Mouse (Mus musculus) lung, embryonic 16.5 days (tissue): ENCODE data around the gene Hspbp1. TPM values are rescaled to one million over a fixed set of nuclear protein-coding genes. Genes with fewer than 3 reads are reported as not detected.
A peak's percentile ranks its signal among the peaks of the same experiment; 100 is the strongest.

Experiments used
- ATAC-seq: fragments of 200-750 bp; cut with Nextera tagmentation; 2 replicates; pipeline ENCODE4 v1.8.0; 2017; ENCODE audit warnings: low read depth, mild to moderate bottlenecking, moderate library complexity
- H3K27ac ChIP-seq: fragments of 300-500 bp; sonication (generic); 2 replicates; pipeline ENCODE4 v1.5.1; 2014; ENCODE audit warnings: mild to moderate bottlenecking, control low read depth, low read length
- H3K27me3 ChIP-seq: fragments of 300-500 bp; sonication (generic); 2 replicates; pipeline ENCODE4 v1.6.1; 2014; ENCODE audit warnings: low read depth, low read length, mixed read lengths; ENCODE audit not compliant: control insufficient read depth, insufficient read depth
- H3K36me3 ChIP-seq: fragments of 300-500 bp; sonication (generic); 2 replicates; pipeline ENCODE4 v1.6.1; 2014; ENCODE audit warnings: low read length; ENCODE audit not compliant: control insufficient read depth, insufficient read depth
- H3K4me1 ChIP-seq: fragments of 300-500 bp; sonication (generic); replicated peaks from 2 replicates; pipeline ENCODE4 v1.6.1; 2014; ENCODE audit warnings: low read length, mixed read lengths; ENCODE audit not compliant: control insufficient read depth, insufficient read depth
- H3K4me2 ChIP-seq: fragments of 300-500 bp; sonication (generic); 2 replicates; pipeline ENCODE4 v1.6.1; 2014; ENCODE audit warnings: low read depth, low read length, control low read depth
- H3K4me3 ChIP-seq: fragments of 300-500 bp; sonication (generic); 2 replicates; pipeline ENCODE4 v1.5.1; 2014; ENCODE audit warnings: mild to moderate bottlenecking, low read length, control low read depth
- H3K9ac ChIP-seq: fragments of 300-500 bp; sonication (generic); 2 replicates; pipeline ENCODE4 v1.6.1; 2014; ENCODE audit warnings: low read length, control low read depth
- H3K9me3 ChIP-seq: fragments of 300-500 bp; sonication (generic); 2 replicates; pipeline ENCODE4 v1.6.1; 2016; ENCODE audit warnings: low read length; ENCODE audit not compliant: control insufficient read depth
- WGBS: fragments of 180-500 bp; shearing (Covaris S2); extraction: QIAGEN DNeasy Blood & Tissue Kit; methylation state at CpG from one replicate; pipeline ENCODE4 v1.1.7; 2014; 5-methylcytosine and 5-hydroxymethylcytosine counted together
- polyA plus RNA-seq: library from polyadenylated mRNA; unstranded; fragments of >200 nt; fragmentation: Nextera tagmentation; extraction: Ambion mirVana; gene quantifications from 2 replicates; pipeline ENCODE4 v1.2.1, GENCODE M21; 2015

The Hspbp1 gene
- polyA plus RNA-seq, 1 experiment from 2014 or later = 90.9 TPM

DNA sequence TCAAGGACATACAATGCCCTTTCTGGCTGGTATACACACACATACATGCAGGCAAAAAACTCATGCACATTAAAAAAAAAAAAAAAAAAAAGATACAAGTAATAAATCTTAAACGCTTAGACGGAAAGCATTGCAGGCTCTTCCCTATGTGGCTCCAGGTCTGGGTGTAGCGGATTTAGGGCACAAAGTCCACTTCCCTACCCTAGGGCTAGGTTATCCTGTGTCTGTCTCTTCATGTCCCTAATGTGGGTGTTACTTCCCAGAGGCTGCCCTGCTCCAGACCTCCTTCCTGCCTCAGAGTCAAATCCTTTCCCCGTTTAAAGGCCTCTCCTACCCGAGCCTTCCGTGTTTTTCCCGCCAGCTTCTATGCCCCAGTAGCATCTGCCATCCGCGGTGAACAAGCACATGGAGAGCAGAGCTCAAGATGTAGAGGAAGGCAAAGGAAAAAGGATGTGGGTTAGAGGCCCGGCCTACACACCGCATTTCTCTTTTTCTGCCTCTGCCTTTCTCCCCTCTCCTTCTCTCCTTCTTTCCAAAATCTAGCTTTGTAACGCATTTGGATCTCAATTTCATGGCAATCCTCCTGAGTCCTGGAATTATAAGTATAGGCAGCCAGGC, 10.6 kb downstream of the Hspbp1 start:
- WGBS = 86% methylated on average over 12 of the region's 12 CpGs
- no peaks in the 10 kb centered on the region for H3K9me3 ChIP-seq
- no peak overlapping the region for H3K4me2 ChIP-seq
- peaks cover 17% of the 10 kb centered on the region for H3K36me3 ChIP-seq
- H3K27ac ChIP-seq = no peak overlapping the region
- H3K27me3 ChIP-seq = no peaks in the 10 kb centered on the region
- H3K4me3 ChIP-seq = no peak overlapping the region
- no peak overlapping the region for H3K9ac ChIP-seq
- ATAC-seq = no peak
- 0 out of 2 replicates have a peak, but pooled peaks cover 2% of the 10 kb centered on the region for H3K4me1 ChIP-seq

GRCm38 (mm10) chr7:4671956-4672355, 12.9 kb downstream of the Hspbp1 start:
- no peaks in the 10 kb centered on the region for H3K9me3 ChIP-seq
- no peak overlapping the region for H3K9ac ChIP-seq
- peak; percentile 96 for ATAC-seq
- peak overlapping the region; percentile 86 for H3K27ac ChIP-seq
- H3K36me3 ChIP-seq = peaks cover 21% of the 10 kb centered on the region
- H3K27me3 ChIP-seq = no peaks in the 10 kb centered on the region
- H3K4me1 ChIP-seq = 0 out of 2 replicates have a peak, but pooled peaks cover 2% of the 10 kb centered on the region
- 56% methylated on average over 4 of the region's 4 CpGs for WGBS
- no peak overlapping the region for H3K4me3 ChIP-seq
- 0 out of 2 replicates have a peak overlapping the region, but pooled peaks have one; percentile 4 for H3K4me2 ChIP-seq

- no peak for ATAC-seq
- Histone ChIP-seq H3K27me3 (no peaks in the 10 kb centered on the region), H3K27ac (no peak overlapping the region), H3K4me2 (no peak overlapping the region), H3K36me3 (peaks cover 21% of the 10 kb centered on the region), H3K4me3 (no peak overlapping the region), H3K9me3 (no peaks in the 10 kb centered on the region), H3K4me1 (0 out of 2 replicates have a peak, but pooled peaks cover 2% of the 10 kb centered on the region), H3K9ac (no peak overlapping the region)
- 89% methylated on average over 8 of the region's 8 CpGs for WGBS
Measured at GRCm38 (mm10) chr7:4670655-4671255, 14.1 kb downstream of the Hspbp1 start.

- WGBS = 96% methylated on average over 9 of the region's 9 CpGs
- Histone ChIP-seq H3K36me3 (peaks cover 24% of the 10 kb centered on the region), H3K9ac (no peak overlapping the region), H3K4me1 (0 out of 2 replicates have a peak, but pooled peaks cover 2% of the 10 kb centered on the region), H3K4me3 (no peak overlapping the region), H3K9me3 (no peaks in the 10 kb centered on the region), H3K4me2 (no peak overlapping the region), H3K27ac (no peak overlapping the region), H3K27me3 (no peaks in the 10 kb centered on the region)
- no peak for ATAC-seq
Measured at GRCm38 (mm10) chr7:4669156-4669555, 15.7 kb downstream of the Hspbp1 start.

DNA sequence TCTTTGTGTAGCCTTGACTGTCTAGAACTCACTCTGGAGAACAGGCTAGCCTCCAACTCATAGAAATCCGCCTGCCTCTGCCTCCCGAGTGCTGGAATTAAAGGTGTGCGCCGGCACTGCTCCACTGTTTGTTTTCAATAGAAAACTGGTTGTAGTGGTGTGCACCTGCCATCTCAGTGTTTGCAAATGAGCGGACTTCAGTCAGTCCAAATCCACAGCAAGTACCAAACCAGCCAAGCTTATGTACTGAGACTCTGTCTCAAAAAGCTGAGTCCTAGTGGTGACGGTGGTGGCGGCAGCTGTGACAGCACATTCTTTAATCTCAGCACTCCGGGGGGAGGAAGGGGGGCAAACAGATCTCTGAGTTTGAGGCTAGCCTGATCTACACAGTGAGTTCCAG, 16.4 kb downstream of the Hspbp1 start:
- ATAC-seq = no peak
- 93% methylated on average over 8 of the region's 8 CpGs for WGBS
- peaks cover 23% of the 10 kb centered on the region for H3K36me3 ChIP-seq

GRCm38 (mm10) chr7:4666871-4667270, 18.0 kb downstream of the Hspbp1 start:
- no peak overlapping the region for H3K27ac ChIP-seq
- no peaks in the 10 kb centered on the region for H3K27me3 ChIP-seq
- H3K9me3 ChIP-seq = no peaks in the 10 kb centered on the region
- ATAC-seq = no peak
- 94% methylated on average over 5 of the region's 5 CpGs for WGBS
- peaks cover 21% of the 10 kb centered on the region for H3K36me3 ChIP-seq
- no peak overlapping the region for H3K9ac ChIP-seq
- no peak overlapping the region for H3K4me2 ChIP-seq
- H3K4me1 ChIP-seq = 0 out of 2 replicates have a peak, but pooled peaks cover 2% of the 10 kb centered on the region
- no peak overlapping the region for H3K4me3 ChIP-seq

More for the DNA sequence above, 16.4 kb downstream of the Hspbp1 start:
- H3K9ac ChIP-seq = no peak overlapping the region
- H3K27me3 ChIP-seq = no peaks in the 10 kb centered on the region
- H3K9me3 ChIP-seq = no peaks in the 10 kb centered on the region
- no peak overlapping the region for H3K4me3 ChIP-seq
- H3K4me2 ChIP-seq = no peak overlapping the region
- H3K27ac ChIP-seq = no peak overlapping the region
- 0 out of 2 replicates have a peak, but pooled peaks cover 2% of the 10 kb centered on the region for H3K4me1 ChIP-seq

DNA sequence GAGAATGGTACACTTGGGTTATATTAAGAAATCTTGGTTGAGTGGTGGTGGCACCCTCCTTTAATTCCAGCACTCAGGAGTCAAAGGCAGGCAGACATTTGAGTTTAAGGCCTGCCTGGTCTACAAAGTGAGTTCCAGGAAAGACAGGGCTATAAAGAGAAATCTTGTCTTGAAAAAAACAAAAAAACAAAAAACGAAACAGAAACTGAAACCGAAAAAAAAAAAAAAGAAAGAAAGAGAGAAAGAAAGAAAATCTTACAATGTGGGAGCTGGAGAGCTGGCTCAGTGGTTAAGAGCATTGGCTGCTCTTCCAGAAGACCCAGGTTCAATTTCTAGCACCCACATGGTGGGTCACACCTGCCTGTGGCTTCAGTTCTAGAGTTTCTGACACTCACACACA, 21.1 kb downstream of the Hspbp1 start:
- ATAC-seq = no peak
- Histone ChIP-seq H3K4me2 (no peak overlapping the region), H3K36me3 (peaks cover 19% of the 10 kb centered on the region; the same call in 1 of the 2 replicates), H3K9me3 (no peaks in the 10 kb centered on the region), H3K9ac (no peak overlapping the region), H3K27me3 (no peaks in the 10 kb centered on the region), H3K27ac (no peak overlapping the region), H3K4me3 (no peak overlapping the region), H3K4me1 (peaks cover 10% of the 10 kb centered on the region)
- WGBS = 86% methylated on average over 2 of the region's 2 CpGs

DNA sequence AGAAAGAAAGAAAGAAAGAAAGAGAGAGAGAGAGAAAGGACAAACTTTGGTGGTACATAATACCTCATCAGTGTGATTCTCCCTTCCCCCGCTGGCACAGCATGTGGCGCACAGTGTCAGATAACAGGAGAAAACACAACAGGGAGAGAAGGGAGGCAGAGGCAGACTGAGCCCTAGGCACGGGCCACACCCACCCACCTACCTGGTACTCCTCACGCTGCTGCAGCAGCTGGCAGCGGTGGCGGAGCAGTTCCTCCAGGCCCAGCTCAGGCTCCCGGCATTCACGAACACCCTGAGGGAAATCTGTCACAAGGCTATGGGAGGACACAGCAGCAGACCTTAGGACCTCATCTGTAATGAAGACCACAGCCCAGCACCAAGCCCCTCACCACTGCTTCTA, 21.7 kb downstream of the Hspbp1 start:
- H3K4me1 ChIP-seq = peaks cover 10% of the 10 kb centered on the region
- no peaks in the 10 kb centered on the region for H3K27me3 ChIP-seq
- no peak for ATAC-seq
- no peaks in the 10 kb centered on the region for H3K9me3 ChIP-seq
- 62% methylated on average over 8 of the region's 8 CpGs for WGBS
- peaks cover 15% of the 10 kb centered on the region; the same call in 1 of the 2 replicates for H3K36me3 ChIP-seq
- no peak overlapping the region for H3K9ac ChIP-seq
- no peak overlapping the region for H3K4me2 ChIP-seq
- H3K4me3 ChIP-seq = no peak overlapping the region
- no peak overlapping the region for H3K27ac ChIP-seq

- Histone ChIP-seq H3K27me3 (no peaks in the 10 kb centered on the region), H3K4me1 (peaks cover 23% of the 10 kb centered on the region), H3K4me2 (peak overlapping the region; percentile 92), H3K9ac (peak overlapping the region; percentile 77), H3K27ac (peak overlapping the region; percentile 95), H3K36me3 (0 out of 2 replicates have a peak, but pooled peaks cover 6% of the 10 kb centered on the region), H3K9me3 (no peaks in the 10 kb centered on the region), H3K4me3 (peak overlapping the region; percentile 90)
- no peak for ATAC-seq
- 39% methylated on average over 3 of the region's 3 CpGs for WGBS
Measured at GRCm38 (mm10) chr7:4659911-4660443, 24.9 kb downstream of the Hspbp1 start.
